Mouse (Mus musculus) liver, adult (tissue): ENCODE results near the gene Maml2.
A peak's percentile ranks its signal among the peaks of the same experiment; 100 is the strongest.

ENCODE experiments used
- GATA4 ChIP-seq: IDR thresholded peaks from 2 replicates; pipeline ENCODE4 v1.6.1; 2014; ENCODE audit warnings: mild to moderate bottlenecking, low read length; ENCODE audit not compliant: insufficient replicate concordance

Gene Maml2

GRCm38 (mm10) chr9:13543167-13543566 lies 245.4 kb downstream of the Maml2 start:
- no peak for TF ChIP-seq GATA4

- no peak for TF ChIP-seq GATA4
These were observed 246.4 kb downstream of the Maml2 start for GRCm38 (mm10) chr9:13544133-13544532.

- peak; percentile 30; the same call in 1 of the 2 replicates for TF ChIP-seq GATA4
These were observed 248.0 kb downstream of the Maml2 start for GRCm38 (mm10) chr9:13545726-13546125.

- TF ChIP-seq GATA4, result peak; percentile 59; the same call in 1 of the 2 replicates
These were observed 252.2 kb downstream of the Maml2 start for GRCm38 (mm10) chr9:13549911-13550310.

GRCm38 (mm10) chr9:13552380-13553052 lies 254.8 kb downstream of the Maml2 start:
- no peak for TF ChIP-seq GATA4

GRCm38 (mm10) chr9:13554773-13555172 lies 257.0 kb downstream of the Maml2 start:
- TF ChIP-seq GATA4, result no peak

GRCm38 (mm10) chr9:13555973-13556481 lies 258.3 kb downstream of the Maml2 start:
- no peak for TF ChIP-seq GATA4

- TF ChIP-seq GATA4, result no peak
These were observed 258.9 kb downstream of the Maml2 start for GRCm38 (mm10) chr9:13556696-13557095.

- no peak for TF ChIP-seq GATA4
These were observed 261.1 kb downstream of the Maml2 start for GRCm38 (mm10) chr9:13558811-13559372.

GRCm38 (mm10) chr9:13560651-13561050 lies 262.9 kb downstream of the Maml2 start:
- TF ChIP-seq GATA4, result no peak

- no peak for TF ChIP-seq GATA4
These were observed 263.6 kb downstream of the Maml2 start for GRCm38 (mm10) chr9:13561335-13561734.

- TF ChIP-seq GATA4, result no peak
These were observed 266.0 kb downstream of the Maml2 start for GRCm38 (mm10) chr9:13563475-13564414.

- TF ChIP-seq GATA4, result no peak
These were observed 267.7 kb downstream of the Maml2 start for GRCm38 (mm10) chr9:13565343-13566019.

GRCm38 (mm10) chr9:13566154-13566885 lies 268.6 kb downstream of the Maml2 start:
- no peak for TF ChIP-seq GATA4

GRCm38 (mm10) chr9:13569023-13569422 lies 271.3 kb downstream of the Maml2 start:
- no peak for TF ChIP-seq GATA4

- no peak for TF ChIP-seq GATA4
These were observed 275.1 kb downstream of the Maml2 start for GRCm38 (mm10) chr9:13572847-13573246.
